Mouse (Mus musculus): ENCODE measurements at regions not wholly inside any gene's neighbourhood (a gene's known extent, or its start where the extent isn't known, plus 50 kb on each side); places are given as distances from the start of the nearest gene placed in this dataset.

- no peak for DNase-seq (ENCODE audit: low spot score in 2 of 2)
Observed at GRCm38 (mm10) chr1:41551271-41551670, 745.9 kb downstream of the Tmem182 start.

GRCm38 (mm10) chr1:41555607-41556006, 750.2 kb downstream of the Tmem182 start:
- DNase-seq (ENCODE audit: low spot score in 2 of 2) = no peak

- DNase-seq (ENCODE audit: low spot score in 2 of 2) = no peak
Observed at GRCm38 (mm10) chr1:41559101-41559665, 753.8 kb downstream of the Tmem182 start.

- DNase-seq (ENCODE audit: low spot score in 2 of 2) = no peak
Observed at GRCm38 (mm10) chr1:41559991-41560390, 754.6 kb downstream of the Tmem182 start.

DNA sequence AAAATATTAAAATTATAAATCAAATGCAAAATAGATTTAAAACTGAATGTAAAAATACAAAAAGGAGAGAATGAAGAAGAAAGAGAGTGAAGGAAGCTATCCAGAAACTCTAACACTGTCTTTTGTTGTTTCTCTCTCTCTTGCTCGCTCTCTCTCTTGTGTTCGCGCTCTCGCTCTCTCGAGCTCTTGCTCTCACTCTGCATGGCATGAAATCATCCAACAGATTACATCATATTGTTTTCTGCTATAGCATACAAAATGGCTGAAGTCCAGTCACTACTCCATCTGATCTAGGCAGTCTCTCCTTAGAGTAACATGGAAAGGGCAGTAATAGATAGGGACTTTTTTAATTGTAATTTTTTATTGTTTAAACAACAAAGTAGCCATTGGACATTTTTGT, 798.1 kb downstream of the Tmem182 start:
- DNase-seq (ENCODE audit: low spot score in 2 of 2) = no peak

DNA sequence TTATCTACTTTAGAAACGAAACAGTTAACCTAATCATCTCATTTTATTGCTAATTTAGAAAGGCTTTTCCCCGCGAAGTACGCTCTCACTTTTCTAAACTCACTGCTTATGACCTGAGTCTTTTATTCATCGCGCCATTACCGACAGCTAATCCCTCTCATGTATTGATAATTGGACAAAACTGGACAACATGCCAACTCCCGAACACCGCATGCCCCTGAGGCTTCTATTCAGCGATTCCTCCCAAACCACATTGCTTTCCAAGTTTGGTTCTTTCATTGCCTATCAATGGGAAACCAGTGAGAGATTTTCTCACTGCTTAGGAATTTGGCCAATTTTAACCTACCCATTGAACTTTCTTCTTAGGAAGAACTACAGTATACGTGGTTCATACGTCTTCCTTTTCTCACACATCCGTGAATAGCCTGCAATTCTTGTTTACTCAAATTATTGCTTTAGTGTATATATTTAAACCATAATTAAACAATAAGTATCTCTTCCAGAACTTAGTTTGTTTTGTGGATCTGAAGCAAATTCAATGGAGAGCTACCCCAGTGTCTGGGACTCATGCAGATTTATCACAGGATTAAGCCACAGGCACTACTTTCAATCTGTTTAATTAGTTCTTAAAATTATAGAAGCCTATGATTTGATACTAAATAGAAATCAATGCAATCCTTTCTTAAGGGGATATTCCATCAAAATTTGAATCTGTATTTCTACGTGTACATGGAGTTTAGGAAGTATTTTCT, 799.8 kb downstream of the Tmem182 start:
- DNase-seq (ENCODE audit: low spot score in 2 of 2) = no peak

DNA sequence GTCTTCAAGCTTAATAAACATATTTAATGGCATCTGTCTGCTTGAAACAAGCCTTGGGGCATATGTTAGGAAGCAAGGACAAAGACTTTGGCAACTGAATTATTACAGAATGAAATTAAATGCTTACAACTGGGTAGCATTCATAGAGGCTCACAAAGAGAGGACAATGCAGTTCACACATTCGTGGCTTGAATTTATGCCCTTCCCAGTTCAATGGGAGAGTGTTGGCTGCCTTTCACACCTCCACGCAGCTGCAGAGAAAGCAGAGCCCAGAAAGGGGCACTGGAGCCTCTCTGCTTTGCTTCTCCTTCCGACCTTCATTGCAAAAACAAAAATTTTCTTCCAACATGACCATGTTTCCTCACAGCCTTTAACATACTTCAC, 800.3 kb downstream of the Tmem182 start:
- DNase-seq (ENCODE audit: low spot score in 2 of 2) = no peak

DNA sequence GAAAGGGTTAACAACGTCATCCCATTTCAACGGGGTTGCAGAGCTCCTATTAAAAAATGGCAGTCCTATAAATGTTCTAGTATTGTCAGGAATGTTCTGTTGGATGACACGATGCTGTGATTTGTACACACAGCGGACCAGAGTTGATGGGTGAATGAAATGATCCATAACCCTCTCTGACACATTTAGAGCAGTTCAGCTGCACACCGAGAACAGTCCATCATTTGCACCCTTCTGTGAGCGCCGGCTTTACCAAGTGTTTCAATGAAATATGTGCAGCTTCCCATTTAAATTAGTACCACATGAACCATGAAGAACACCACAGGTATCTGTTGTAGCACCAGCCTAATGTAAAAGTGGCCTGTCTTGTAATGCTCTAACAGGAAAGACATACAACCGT, 805.4 kb downstream of the Tmem182 start:
- no peak for DNase-seq (ENCODE audit: low spot score in 2 of 2)

GRCm38 (mm10) chr1:41651804-41652203, 846.4 kb downstream of the Tmem182 start:
- DNase-seq (ENCODE audit: low spot score in 2 of 2) = no peak

GRCm38 (mm10) chr1:41652210-41652609, 846.8 kb downstream of the Tmem182 start:
- DNase-seq (ENCODE audit: low spot score in 2 of 2) = no peak

- peak in 1 of 2 experiments; percentile 40 for DNase-seq (ENCODE audit: low spot score in 2 of 2)
Observed at GRCm38 (mm10) chr1:41652646-41653427, 847.4 kb downstream of the Tmem182 start.

- no peak for DNase-seq (ENCODE audit: low spot score in 2 of 2)
Observed at GRCm38 (mm10) chr1:41674086-41674485, 868.7 kb downstream of the Tmem182 start.

DNA sequence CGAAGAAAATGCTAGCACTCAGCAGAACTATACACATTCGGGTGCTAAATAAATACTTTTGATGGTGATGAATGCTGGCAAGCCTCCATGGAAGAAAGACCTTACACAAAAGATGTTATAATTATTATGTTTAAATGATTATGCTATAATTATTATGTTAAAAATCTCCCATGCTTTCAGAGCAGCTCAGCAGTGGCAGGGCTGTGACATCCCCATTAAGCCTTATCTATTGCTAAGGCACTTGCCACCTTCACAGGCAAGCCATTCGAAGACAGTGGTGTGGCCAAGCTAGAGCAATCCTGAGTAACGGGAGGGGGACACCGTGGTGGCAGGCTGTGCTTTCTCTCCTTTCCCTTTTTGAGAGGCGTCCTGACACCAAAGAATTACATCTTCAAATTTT, 869.9 kb downstream of the Tmem182 start:
- no peak for DNase-seq (ENCODE audit: low spot score in 2 of 2)

GRCm38 (mm10) chr1:41705692-41706091, 900.3 kb downstream of the Tmem182 start:
- no peak for DNase-seq (ENCODE audit: low spot score in 2 of 2)

GRCm38 (mm10) chr1:41742644-41743331, 937.4 kb downstream of the Tmem182 start:
- DNase-seq (ENCODE audit: low spot score in 2 of 2) = no peak

- DNase-seq (ENCODE audit: low spot score in 2 of 2) = no peak
Observed at GRCm38 (mm10) chr1:41743332-41743710, 937.9 kb downstream of the Tmem182 start.

DNA sequence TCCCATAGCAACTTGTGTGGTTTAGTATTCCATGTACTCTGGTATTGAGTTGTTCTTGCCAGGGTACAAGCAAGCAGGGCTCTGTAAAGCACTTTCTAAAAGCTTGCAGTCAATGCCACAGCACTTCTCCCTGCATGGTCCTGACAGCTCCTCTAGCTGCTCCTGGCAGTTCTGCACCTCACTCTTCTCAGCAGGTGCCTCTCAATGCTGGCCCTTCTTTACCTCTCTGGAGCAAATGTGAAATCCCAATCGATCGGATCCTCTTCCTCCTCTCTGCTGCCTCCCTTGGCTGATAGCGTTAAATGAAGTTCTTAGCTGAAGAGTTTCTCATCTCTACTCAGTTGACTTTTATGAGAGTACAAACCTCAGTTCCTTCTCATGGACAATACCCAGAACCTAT, 939.1 kb downstream of the Tmem182 start:
- no peak for DNase-seq (ENCODE audit: low spot score in 2 of 2)

- no peak for DNase-seq (ENCODE audit: low spot score in 2 of 2)
Observed at GRCm38 (mm10) chr1:41759366-41759765, 936.2 kb upstream of the Pou3f3 start.

Data from frontal cortex, postnatal 25 days (tissue).